Mouse (Mus musculus) megakaryocyte-erythroid progenitor cell, adult 5-6 weeks (primary cell): Measurements from ENCODE around the gene Cdh23. TPM values are rescaled to one million over a fixed set of nuclear protein-coding genes. Genes with fewer than 3 reads are reported as not detected.
A peak's percentile ranks its signal among the peaks of the same experiment; 100 is the strongest.

Source experiments
- ATAC-seq: replicated peaks from 2 replicates; pipeline ENCODE4 v1.8.0; 2016; ENCODE audit warnings: mild to moderate bottlenecking, inconsistent platforms; ENCODE audit not compliant: severe bottlenecking, poor library complexity, low FRiP score, low TSS enrichment
- total RNA-seq, 2 experiments: library from RNA; stranded (forward) in 1 of 2; stranded (reverse) in 1 of 2; fragments of 200-1000, 215-1000 nt in 1 of 2; fragments of >200 nt in 1 of 2; fragmentation: Nextera tagmentation in 1 of 2; gene quantifications; 2 replicates each; pipeline ENCODE4 v1.2.3; 2014 to 2017

The Cdh23 gene
- total RNA-seq, 2 experiments from 2014 or later, result not detected

DNA sequence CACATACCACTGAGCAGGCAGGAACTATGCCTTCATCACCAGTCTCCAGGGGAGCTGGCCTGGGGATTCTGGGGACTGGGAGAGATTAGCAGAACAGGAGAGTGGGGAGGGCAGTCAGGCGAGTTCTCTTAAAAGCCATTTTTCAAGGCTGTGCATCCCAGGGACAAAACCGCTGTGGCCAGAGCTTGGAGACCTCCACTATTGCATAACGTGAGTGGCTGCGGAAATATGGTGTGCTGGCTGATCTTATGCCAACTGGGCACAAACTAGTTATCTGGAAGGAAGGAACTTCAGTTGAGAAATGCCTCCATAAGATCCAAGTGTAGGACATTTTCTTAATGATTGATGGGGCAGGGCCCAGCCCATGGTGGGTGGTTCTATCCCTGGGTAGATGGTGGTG lies 42.6 kb downstream of the Cdh23 start:
- ATAC-seq, result no peak

DNA sequence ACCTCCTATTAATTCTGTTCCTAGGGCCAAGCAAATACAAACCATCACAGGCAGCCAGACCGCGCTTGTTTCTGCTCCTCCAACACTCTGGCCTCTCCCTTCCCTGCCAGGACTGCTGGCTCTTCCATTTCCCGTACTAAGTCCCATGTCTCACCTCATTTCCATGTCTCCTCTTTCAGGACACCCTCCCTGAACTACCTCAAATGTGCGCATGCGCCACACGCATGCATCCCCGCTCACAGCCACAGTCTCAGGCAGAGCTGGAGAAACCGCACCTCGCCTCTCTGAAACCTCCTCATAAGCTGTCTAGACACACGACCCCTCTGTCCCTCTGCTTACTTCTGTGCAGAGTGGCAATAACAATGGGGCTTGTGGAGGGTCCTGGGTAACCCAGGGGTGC lies 43.2 kb downstream of the Cdh23 start:
- ATAC-seq, result no peak

DNA sequence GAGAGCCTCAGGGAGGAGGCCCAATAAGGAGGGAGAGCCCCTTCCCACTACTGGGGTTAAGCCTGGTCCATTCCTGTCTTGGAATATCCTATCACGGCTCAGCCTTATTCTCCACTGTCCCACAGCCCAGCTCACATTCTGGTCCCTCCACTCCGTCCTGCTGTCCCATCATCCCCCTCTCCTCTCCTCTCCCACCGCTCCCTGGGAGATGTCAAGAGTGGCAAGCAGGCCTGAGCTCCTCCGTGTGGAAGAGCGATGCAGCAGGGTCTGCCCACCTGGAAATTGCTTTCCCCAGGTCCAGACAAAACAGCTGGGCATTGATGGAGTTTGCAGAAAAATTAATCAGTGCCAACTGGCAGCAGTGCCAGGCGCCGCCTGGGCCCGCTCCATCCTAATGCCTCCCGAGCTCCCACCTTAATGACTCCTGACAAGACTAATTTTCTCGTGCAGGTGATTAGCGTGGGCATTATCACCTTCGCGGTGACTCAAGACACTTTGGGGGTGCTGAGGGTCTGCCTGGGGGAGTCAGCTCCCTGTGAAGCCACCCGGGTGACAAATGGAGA lies 52.1 kb downstream of the Cdh23 start:
- no peak for ATAC-seq

DNA sequence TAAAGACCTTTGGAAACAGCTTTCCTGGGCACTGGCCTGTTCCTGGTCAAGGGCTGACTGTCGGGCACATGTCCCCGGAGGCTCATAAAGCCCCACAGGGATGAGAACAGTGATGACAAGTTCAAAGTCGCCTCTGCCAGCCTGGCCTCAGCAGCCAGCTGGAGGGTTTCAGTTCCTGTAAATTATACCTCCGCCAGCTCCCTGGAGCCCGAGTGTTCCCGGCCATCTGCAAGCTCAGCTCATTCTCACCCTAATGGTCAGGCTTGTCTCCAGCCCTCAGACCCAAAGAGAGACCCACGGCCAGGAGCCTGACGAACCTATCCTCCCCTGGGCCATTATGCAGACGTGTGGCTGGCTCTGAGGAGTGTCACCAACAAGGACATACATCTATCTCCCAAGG lies 57.0 kb downstream of the Cdh23 start:
- no peak for ATAC-seq

DNA sequence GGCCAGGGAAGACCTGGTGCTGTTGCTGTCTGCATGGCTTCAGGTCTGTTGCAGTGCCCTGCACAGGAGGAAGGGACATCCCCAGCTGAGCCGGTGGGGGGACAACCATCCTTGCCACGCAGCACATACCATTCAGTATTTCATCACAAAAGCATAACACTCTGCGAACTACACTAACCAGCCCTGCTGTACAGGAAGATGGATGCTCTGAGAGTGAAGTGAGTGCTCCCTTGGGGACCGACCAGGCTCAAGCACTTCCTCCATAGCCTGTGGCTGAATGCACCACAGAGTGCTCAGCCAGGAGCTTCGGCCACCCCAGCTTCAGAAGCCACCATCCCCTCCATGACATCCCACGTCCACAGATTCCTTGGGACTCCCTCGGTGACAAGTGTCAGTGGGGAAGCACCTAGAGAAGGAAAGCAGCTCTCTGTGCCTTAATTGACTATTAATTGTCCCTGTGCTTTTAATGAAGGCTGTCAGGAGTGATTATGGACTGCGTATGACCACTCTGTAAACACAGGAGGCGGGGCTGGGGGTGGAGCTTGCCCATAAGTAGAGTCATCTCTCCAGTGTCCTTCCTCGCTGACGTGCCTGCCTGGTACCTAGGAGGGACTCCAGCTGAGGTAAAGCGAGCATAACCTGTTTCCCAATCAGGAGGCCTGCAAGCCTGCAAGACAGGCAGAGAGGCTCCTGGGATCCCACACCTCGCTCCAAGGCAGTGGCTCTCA lies 60.6 kb downstream of the Cdh23 start:
- no peak for ATAC-seq

DNA sequence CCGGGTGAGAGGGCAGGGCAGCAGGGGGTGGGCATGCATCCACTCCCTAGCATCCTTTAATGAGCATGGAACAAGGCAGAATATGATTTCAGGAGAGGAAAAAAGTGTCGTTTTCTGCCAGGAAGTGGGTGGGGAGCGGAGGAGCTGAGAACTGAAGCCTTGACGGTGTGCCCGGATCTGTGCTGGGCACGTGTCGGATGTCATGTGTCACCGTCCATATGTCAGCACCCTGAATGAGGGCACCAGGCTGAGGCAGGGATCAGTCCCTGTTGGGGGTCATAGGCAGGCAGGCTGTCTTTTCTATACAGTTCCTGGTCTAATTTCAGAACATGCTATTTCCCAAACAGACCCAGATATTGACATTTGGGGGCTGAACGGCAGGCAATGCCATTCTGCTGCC lies 61.9 kb downstream of the Cdh23 start:
- ATAC-seq, result no peak

DNA sequence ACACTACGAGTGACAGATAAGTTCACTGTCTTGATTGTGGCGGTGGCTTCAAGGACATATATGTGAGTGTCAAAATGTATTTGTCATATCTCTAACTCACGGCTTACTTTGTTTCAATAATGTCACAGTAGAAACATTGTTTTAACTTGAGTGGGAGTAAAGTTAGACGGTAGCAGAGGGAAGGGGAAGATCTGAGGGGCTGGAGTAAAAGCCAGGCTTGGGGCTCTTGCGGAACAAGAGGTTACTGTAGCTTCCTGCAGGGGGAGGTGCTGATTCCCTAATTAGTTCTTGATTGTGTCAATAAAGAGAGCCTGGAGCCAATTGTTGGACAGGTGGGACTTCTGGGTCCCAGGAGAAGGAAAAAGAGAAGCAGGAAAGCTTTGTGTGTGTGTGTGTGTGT lies 70.2 kb downstream of the Cdh23 start:
- ATAC-seq, result no peak

DNA sequence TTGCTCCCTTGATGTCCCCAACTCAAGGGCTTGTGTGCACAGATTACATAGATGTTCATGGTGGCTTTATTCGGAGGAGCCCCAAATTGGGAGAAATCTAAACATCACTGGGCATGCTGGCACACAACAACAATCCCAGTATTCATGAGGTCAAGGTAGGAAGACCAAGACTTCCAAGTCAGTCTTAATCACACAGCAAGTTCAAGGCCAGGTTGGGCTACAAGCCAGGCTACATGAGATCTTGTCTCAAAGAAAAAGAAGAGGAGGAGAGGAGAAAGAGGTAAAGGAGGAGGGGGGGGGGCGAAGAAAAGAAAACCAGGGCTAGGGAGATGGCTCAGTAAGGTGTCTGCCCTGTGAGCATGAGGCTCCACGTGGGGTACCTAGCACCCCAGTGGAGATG lies 70.8 kb downstream of the Cdh23 start:
- ATAC-seq, result no peak

DNA sequence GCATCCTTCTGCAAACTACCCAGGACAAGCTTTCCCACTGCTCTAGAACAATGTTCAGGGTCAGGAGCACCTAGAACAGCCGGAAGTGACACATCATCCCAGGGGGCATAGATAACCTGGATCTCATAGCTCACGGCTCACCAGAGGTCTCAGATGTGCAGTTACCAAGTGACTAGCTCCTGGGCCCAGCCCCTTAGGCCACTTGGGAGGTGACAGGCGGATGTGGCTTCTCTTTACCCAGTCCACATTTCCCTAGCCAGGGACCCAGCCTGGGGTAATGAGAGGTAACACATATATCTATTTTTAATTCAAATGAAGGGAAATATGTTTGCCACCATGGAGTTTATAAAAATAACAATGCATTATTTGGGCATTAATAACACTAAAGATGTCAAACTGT lies 71.3 kb downstream of the Cdh23 start:
- no peak for ATAC-seq

DNA sequence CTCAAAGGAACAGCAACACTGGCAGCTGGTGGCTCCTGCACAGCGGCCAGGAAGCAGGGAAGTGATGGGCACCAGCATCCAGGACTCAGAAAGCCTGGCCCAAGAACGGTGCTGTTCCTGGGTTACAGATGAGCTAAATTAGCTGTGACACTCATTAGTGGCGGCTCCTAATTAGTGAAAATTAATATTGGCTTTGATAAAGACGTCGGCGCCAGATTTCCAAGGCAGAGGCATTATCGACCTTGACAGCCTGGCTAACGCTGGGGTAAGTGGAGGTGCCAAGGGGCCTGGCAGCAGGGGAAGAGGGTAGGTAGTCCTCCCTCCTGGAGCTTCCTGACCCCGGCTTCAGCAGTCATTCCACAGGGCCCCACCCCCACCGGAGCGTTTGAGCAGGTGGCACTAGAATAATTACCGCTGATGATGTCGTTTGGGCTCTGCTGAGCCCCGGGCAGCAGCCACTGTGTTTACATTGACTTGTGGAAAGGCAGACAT lies 72.0 kb downstream of the Cdh23 start:
- no peak for ATAC-seq

DNA sequence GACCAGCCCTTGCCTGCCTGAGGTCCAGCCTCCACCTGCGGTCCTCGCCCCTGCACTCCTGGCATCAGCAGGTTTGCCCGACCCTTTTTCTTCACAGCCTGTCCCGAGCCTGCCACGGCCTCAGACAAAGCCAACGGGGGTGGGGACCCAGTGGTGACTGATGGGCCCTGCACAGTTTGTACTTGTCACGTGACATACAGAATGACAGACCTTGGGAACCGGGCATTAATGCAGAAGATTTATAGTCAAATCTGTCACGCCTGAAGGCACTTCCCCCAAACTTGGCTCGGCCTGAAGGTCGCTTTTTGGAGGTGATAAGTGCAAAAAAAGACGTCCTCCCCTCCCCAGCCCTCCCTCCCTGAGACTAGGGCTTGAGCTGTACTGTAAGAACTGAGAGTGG lies 73.5 kb downstream of the Cdh23 start:
- ATAC-seq, result no peak

DNA sequence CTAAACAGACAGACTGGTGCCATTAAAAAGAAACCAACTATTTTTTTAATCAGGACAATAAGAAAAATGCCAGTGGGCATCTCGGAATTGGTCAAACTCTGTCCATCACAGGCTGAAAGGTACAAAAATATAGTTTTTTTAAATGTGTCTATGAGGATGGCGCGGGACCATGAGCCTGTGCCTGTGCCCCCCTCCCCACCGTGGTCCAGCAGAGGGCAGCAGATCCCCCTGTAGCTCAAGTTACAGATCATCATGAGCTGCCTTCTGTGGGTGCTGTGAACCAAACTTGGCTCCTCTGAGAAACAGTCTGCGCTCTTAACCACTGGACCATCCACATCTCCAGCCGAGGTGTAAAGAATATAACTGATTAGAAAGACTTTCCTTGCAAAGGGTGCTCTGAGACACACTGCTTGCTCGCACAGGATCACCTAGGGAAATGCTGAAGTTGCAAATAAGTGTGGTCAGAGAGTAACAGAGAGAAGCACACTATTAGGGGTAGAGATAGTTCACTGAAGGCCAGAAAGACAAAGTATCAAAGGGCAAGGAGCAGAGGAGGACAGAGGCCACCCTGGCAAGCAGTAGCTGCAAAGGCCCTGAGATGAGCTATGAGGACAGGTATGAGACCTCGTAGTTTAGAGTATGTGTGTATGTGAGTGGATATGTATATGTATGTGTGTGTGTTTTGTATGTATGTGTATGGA lies 74.7 kb downstream of the Cdh23 start:
- no peak for ATAC-seq

DNA sequence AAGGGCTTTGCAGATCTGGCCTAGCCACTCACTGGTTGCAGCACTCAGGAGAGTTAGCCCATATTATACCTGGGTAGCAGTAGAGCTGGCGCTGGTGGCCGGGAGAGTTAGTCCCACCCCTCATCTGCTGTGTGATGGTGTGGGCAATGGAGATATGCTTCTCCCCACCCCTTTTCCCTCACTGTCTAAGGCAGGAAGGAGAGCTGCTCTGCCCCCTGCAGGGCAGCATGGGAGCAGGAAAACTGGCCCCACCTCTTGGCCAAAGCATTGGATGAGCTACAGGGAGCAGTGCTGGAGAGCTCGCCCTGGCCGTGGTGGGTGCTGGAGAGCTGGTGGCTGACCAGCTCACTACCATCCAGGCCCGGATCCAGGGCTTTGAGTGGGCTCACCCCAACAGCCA lies 80.4 kb downstream of the Cdh23 start:
- peak; percentile 56; the same call in 1 of the 2 replicates for ATAC-seq

DNA sequence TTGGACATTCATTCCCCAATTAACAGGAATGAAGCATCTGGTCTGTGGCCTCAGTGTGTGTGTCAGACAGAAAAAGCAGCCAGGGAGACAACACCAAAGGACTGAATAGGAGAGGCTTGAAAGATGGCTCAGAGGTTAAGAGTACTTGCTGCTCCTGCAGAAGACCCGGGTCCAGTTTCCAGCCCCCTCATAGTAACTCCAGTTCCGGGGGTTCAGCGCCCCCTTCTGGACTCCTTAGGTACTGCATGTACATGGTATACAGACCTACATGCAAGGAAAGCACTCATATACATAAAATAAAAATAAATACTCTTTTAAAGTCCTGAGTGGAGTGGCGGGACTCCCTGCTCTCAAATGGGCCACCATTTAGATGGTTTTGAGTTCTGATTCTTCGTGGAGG lies 83.4 kb downstream of the Cdh23 start:
- ATAC-seq, result no peak

DNA sequence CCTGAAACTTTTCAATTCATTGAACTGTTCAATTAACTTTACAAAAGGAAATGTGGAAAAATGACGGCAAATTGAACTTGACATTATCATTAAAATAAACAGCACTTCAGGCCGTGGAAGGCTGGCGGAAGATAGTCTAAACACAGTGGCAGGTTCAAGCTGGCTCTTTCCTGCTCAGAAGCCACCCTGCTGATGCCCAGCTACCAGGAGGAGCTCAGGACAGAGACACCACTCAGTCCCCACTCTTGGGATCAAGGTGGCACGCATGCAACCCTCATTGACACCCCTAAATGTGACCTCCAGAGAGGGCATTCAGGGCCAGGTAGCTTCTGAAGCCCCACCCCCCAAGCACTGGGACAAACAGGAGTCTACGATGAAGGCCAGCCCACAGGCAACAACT lies 89.1 kb downstream of the Cdh23 start:
- ATAC-seq, result no peak

DNA sequence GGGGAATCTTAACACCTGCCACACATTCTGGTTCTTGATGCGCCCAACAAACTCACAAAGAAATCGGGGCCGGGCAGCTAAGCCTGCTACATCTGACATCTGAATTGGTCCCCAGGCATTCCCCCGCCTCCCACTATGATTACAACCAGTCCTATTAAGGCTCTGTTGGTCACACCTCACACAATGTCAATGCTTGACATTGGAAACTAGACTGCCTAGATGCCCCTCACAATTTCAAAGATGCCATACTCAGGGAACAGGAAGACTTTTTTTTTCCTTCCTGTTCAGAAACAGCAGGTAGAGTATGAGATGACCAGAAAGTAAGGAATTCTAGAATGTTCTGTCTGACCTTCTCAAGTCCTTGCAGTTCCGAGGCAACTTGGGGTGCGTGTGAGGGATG lies 89.6 kb downstream of the Cdh23 start:
- ATAC-seq, result no peak

DNA sequence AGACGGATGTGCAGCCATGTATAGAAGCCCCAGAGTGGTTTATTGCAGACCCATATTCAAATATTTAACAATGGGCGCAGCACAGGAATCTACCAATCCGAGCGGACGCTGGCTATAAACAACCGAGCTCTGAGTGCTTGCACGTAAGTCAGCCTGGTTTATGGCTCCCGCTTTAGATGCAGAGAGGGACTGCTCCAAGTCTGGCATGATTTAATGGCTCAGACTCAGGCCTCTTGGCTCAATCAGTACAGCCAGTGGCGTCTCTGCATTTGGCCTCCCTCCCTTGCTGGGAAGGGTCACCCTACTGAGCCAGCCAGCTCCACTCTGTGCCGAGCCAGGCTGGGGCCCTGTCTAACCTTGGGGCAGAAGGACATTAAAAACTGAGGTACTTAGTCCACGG lies 94.1 kb downstream of the Cdh23 start:
- no peak for ATAC-seq

DNA sequence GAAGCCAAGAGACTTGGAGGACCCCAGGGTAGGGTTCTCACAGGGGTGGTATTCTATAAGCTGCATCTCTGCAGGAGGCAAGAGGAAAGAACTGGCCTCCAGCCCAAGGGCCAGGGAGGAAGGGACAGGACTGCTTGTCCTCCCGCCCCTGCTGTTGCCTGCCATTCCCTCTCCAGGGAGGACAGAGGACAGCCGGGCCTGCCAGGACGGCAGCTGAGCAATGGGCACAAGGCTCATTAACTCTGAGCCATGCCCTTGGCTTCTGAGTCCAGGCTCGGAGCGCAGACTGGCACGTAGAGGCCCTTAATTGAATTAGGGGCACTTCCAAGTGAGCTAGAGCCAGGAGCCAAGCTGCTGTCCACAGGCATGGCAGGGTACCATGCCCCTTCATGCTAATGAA lies 101.1 kb downstream of the Cdh23 start:
- ATAC-seq, result no peak

DNA sequence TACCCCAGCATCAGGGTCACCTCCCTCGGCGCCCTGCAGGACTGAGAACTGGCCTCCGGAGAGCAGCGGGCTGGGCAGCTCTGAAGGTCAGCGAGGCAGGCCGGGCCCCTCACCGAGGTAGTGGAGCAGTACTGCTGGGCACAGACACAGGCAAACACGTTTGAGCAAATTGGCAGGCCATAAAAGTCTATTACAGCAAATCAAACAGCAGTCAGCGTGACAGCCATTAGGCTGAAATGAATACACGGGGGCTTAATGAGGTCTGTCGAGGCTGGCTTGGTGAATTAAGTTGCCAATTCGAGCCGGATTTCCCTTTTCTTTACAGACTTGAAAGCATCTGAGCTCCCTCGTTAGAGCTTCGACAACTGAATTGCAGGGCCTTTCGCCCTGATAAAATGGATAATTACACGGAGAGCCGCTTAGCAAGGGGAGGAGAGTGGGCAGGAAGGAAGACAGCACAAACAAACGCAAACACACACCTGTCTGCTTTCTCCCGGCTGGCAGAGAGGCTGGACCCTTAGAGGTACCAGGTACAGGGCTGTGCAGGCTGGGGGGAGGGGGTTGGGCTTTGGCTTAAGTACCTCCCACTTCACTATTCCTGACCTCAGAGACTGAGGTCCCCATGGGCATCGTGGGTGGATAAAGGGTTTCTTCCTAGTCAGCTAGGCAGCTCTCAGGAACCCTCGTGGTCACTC lies 103.3 kb downstream of the Cdh23 start:
- no peak for ATAC-seq

DNA sequence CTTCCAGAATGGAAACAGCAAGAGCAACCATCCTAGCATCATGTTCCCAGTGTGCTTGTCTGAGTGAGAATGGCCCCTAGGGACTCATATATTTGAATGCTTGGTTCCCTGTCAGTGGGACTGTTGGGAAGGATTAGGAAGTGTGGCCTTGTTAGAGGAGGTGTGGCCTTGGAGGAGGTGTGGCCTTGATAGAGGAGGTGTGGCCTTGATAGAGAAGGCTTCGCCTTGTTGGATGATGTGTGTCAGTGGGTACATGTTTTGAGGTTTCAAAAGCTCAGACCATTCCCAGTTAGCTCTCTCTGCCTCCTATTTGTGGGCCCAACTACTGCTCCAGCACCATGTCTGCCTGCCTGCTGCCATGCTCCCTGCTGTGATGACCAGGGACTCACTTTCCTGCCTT lies 105.0 kb downstream of the Cdh23 start:
- no peak for ATAC-seq
